Mouse (Mus musculus) ES-Bruce4 (cell line): ENCODE data around the gene BC030867. TPM values are rescaled to one million over a fixed set of nuclear protein-coding genes. Genes with fewer than 3 reads are reported as not detected.

ENCODE experiments used
- H3K27ac ChIP-seq: 2 replicates; pipeline ENCODE4 v1.5.1; 2012; ENCODE audit warnings: low read length, inconsistent platforms; ENCODE audit not compliant: insufficient read depth
- H3K27me3 ChIP-seq: 2 replicates; pipeline ENCODE4 v1.6.1; 2012; ENCODE audit warnings: mild to moderate bottlenecking, low read length, inconsistent platforms; ENCODE audit not compliant: control insufficient read depth, poor library complexity, insufficient read depth, severe bottlenecking
- H3K36me3 ChIP-seq: 2 replicates; pipeline ENCODE4 v1.6.1; 2012; ENCODE audit warnings: inconsistent platforms, mild to moderate bottlenecking, low read length, moderate library complexity; ENCODE audit not compliant: control insufficient read depth, poor library complexity, insufficient read depth, severe bottlenecking
- H3K4me1 ChIP-seq: one replicate; pipeline ENCODE4 v1.8.1; 2011; ENCODE audit warnings: low read length; ENCODE audit not compliant: control insufficient read depth, insufficient read depth
- H3K4me3 ChIP-seq: 2 replicates; pipeline ENCODE4 v1.5.1; 2011; ENCODE audit warnings: low read depth, mild to moderate bottlenecking, low read length
- H3K9ac ChIP-seq: 2 replicates; pipeline ENCODE4 v1.6.1; 2012; ENCODE audit warnings: low read depth, mild to moderate bottlenecking, inconsistent platforms; ENCODE audit not compliant: poor library complexity, severe bottlenecking
- H3K9me3 ChIP-seq: replicated peaks from 2 replicates; pipeline ENCODE4 v1.6.1; 2012; ENCODE audit warnings: mild to moderate bottlenecking, low read length, inconsistent platforms; ENCODE audit not compliant: control insufficient read depth, poor library complexity, insufficient read depth, severe bottlenecking
- CTCF ChIP-seq: IDR thresholded peaks from one replicate; pipeline ENCODE4 v1.8.1; 2011; ENCODE audit warnings: low read depth, low read length
- EP300 ChIP-seq: IDR thresholded peaks from 2 replicates; pipeline ENCODE4 v1.6.1; 2011; ENCODE audit warnings: low read depth, low read length; ENCODE audit not compliant: insufficient read depth
- POLR2A ChIP-seq: IDR thresholded peaks from one replicate; pipeline ENCODE4 v1.8.1; 2011; ENCODE audit warnings: low read length; ENCODE audit not compliant: insufficient read depth
- polyA plus RNA-seq: library from polyadenylated mRNA; stranded (reverse); fragments of >200 nt; gene quantifications from 2 replicates; pipeline ENCODE4 v1.2.4, GENCODE M21; 2011; ENCODE audit warnings: low read depth; ENCODE audit not compliant: missing spikeins, insufficient read depth, insufficient read length

Gene BC030867
- polyA plus RNA-seq, 1 experiment = 34.0 TPM

- no peak overlapping the region for H3K4me3 ChIP-seq
- H3K4me1 ChIP-seq = no peaks in the 10 kb centered on the region
- H3K9ac ChIP-seq = no peak overlapping the region
- TF ChIP-seq POLR2A (no peak), CTCF (no peak), EP300 (no peak)
- no peaks in the 10 kb centered on the region for H3K9me3 ChIP-seq
- H3K27ac ChIP-seq = no peak overlapping the region
- H3K36me3 ChIP-seq = peaks cover 31% of the 10 kb centered on the region
- H3K27me3 ChIP-seq = no peaks in the 10 kb centered on the region
These were observed 39.5 kb downstream of the BC030867 start for GRCm38 (mm10) chr11:102288027-102288804.

GRCm38 (mm10) chr11:102288913-102289312 is 40.2 kb downstream of the BC030867 start:
- Histone ChIP-seq H3K27me3 (no peaks in the 10 kb centered on the region), H3K36me3 (peaks cover 38% of the 10 kb centered on the region), H3K9ac (no peak overlapping the region), H3K9me3 (no peaks in the 10 kb centered on the region), H3K4me1 (no peaks in the 10 kb centered on the region), H3K27ac (no peak overlapping the region), H3K4me3 (no peak overlapping the region)
- TF ChIP-seq CTCF = no peak
- no peak for TF ChIP-seq EP300
- no peak for TF ChIP-seq POLR2A

- Histone ChIP-seq H3K27me3 (no peaks in the 10 kb centered on the region), H3K9ac (no peak overlapping the region), H3K4me1 (peaks cover 3% of the 10 kb centered on the region), H3K36me3 (peaks cover 44% of the 10 kb centered on the region), H3K4me3 (no peak overlapping the region), H3K9me3 (no peaks in the 10 kb centered on the region), H3K27ac (peak overlapping the region; percentile 8; the same call in 1 of the 2 replicates)
- no peak for TF ChIP-seq CTCF
These were observed 40.9 kb downstream of the BC030867 start for GRCm38 (mm10) chr11:102289511-102290100.

GRCm38 (mm10) chr11:102290141-102290540 is 41.5 kb downstream of the BC030867 start:
- peaks cover 44% of the 10 kb centered on the region for H3K36me3 ChIP-seq
- H3K9ac ChIP-seq = no peak overlapping the region
- H3K4me1 ChIP-seq = peaks cover 3% of the 10 kb centered on the region
- H3K27ac ChIP-seq = 0 out of 2 replicates have a peak overlapping the region, but pooled peaks have one; percentile 8
- TF ChIP-seq EP300 (no peak), CTCF (no peak), POLR2A (no peak)
- H3K27me3 ChIP-seq = no peaks in the 10 kb centered on the region
- no peaks in the 10 kb centered on the region for H3K9me3 ChIP-seq
- H3K4me3 ChIP-seq = no peak overlapping the region

GRCm38 (mm10) chr11:102291051-102291535 is 42.4 kb downstream of the BC030867 start:
- Histone ChIP-seq H3K4me1 (peaks cover 3% of the 10 kb centered on the region), H3K9me3 (no peaks in the 10 kb centered on the region), H3K27ac (no peak overlapping the region), H3K4me3 (no peak overlapping the region), H3K9ac (no peak overlapping the region), H3K27me3 (no peaks in the 10 kb centered on the region), H3K36me3 (peaks cover 44% of the 10 kb centered on the region)
- no peak for TF ChIP-seq CTCF

GRCm38 (mm10) chr11:102293971-102294370 is 45.3 kb downstream of the BC030867 start:
- no peak for TF ChIP-seq EP300
- TF ChIP-seq CTCF = no peak
- TF ChIP-seq POLR2A = no peak
- Histone ChIP-seq H3K9ac (0 out of 2 replicates have a peak overlapping the region, but pooled peaks have one; percentile 99), H3K4me3 (no peak overlapping the region)

More at GRCm38 (mm10) chr11:102293971-102294370, 45.3 kb downstream of the BC030867 start:
- H3K36me3 ChIP-seq = peaks cover 35% of the 10 kb centered on the region
- no peaks in the 10 kb centered on the region for H3K9me3 ChIP-seq
- no peaks in the 10 kb centered on the region for H3K27me3 ChIP-seq
- no peak overlapping the region for H3K27ac ChIP-seq
- H3K4me1 ChIP-seq = peaks cover 3% of the 10 kb centered on the region
